Mouse (Mus musculus) Muller cell, postnatal 12 days (primary cell): Measurements from ENCODE around the gene Actn3.
"Not testable (repeated sequence)": the region's sequence is repeated elsewhere in the genome, so short reads cannot be mapped to it uniquely, and the experiment has no call there.

Experiments
- DNase-seq: peaks from one replicate; pipeline ENCODE4 v3.0.0-alpha.2; 2015; ENCODE audit errors: inconsistent ontology term

Gene Actn3

GRCm38 (mm10) chr19:4877785-4878184 is at the start of gene Actn3:
Gene Actn3 (minus strand): TSS chr19:4877909.
- no peak for DNase-seq

GRCm38 (mm10) chr19:4925121-4925860 is 47.6 kb upstream of the Actn3 start:
- DNase-seq, result no peak

GRCm38 (mm10) chr19:4919652-4920051 is 41.9 kb upstream of the Actn3 start:
- DNase-seq, result no peak

GRCm38 (mm10) chr19:4916827-4917226 is 39.1 kb upstream of the Actn3 start:
- DNase-seq, result no peak

GRCm38 (mm10) chr19:4915924-4916603 is 38.4 kb upstream of the Actn3 start:
- no peak for DNase-seq

GRCm38 (mm10) chr19:4909376-4909775 is 31.7 kb upstream of the Actn3 start:
- DNase-seq, result no peak

- no peak for DNase-seq
Observed at GRCm38 (mm10) chr19:4908107-4908506, 30.4 kb upstream of the Actn3 start.

- peak; percentile 64 for DNase-seq
Observed at GRCm38 (mm10) chr19:4905979-4906794, 28.5 kb upstream of the Actn3 start, which contains the start of gene Bbs1. Gene Bbs1 (minus strand): TSS chr19:4906628.

GRCm38 (mm10) chr19:4899888-4900287 is 22.2 kb upstream of the Actn3 start:
- no peak for DNase-seq

- no peak for DNase-seq
Observed at GRCm38 (mm10) chr19:4898972-4899371, 21.3 kb upstream of the Actn3 start.

GRCm38 (mm10) chr19:4896780-4897520 is 19.2 kb upstream of the Actn3 start:
- no peak for DNase-seq

GRCm38 (mm10) chr19:4891798-4892197 is 14.1 kb upstream of the Actn3 start:
- no peak for DNase-seq

- no peak for DNase-seq
Observed at GRCm38 (mm10) chr19:4889791-4890190, 12.1 kb upstream of the Actn3 start.

GRCm38 (mm10) chr19:4883961-4884360 is 6.3 kb upstream of the Actn3 start:
- no peak for DNase-seq

GRCm38 (mm10) chr19:4879324-4879703 is 1.6 kb upstream of the Actn3 start:
- DNase-seq, result no peak

- peak; percentile 98 for DNase-seq
Observed at GRCm38 (mm10) chr19:4878405-4879323, 955 bp upstream of the Actn3 start, which contains the start of gene Zdhhc24. Gene Zdhhc24 (plus strand): TSS chr19:4878668.

GRCm38 (mm10) chr19:4876755-4877154 is 954 bp downstream of the Actn3 start:
- DNase-seq, result no peak

GRCm38 (mm10) chr19:4876241-4876640 is 1.5 kb downstream of the Actn3 start:
- no peak for DNase-seq

- DNase-seq, result not testable (repeated sequence)
Observed at GRCm38 (mm10) chr19:4874613-4875012, 3.1 kb downstream of the Actn3 start.

GRCm38 (mm10) chr19:4865147-4865546 is 12.6 kb downstream of the Actn3 start:
- peak; percentile 22 for DNase-seq
